Mouse (Mus musculus) 3134 (cell line): ENCODE measurements at regions not wholly inside any gene's neighbourhood (a gene's known extent, or its start where the extent isn't known, plus 50 kb on each side); places are given as distances from the start of the nearest gene placed in this dataset.

ENCODE experiments used
- DNase-seq: peaks from one replicate; pipeline ENCODE4 v3.0.0-alpha.2; 2011; ENCODE audit warnings: low spot score; ENCODE audit not compliant: insufficient read length; ENCODE audit errors: extremely low read depth

GRCm38 (mm10) chr17:4391210-4391609, 602.9 kb upstream of the Arid1b start:
- DNase-seq = no peak

- DNase-seq = no peak
These were observed 598.0 kb upstream of the Arid1b start for GRCm38 (mm10) chr17:4396119-4396518.

GRCm38 (mm10) chr17:4417686-4418085, 576.4 kb upstream of the Arid1b start:
- no peak for DNase-seq

GRCm38 (mm10) chr17:4424451-4425168, 569.5 kb upstream of the Arid1b start:
- DNase-seq = no peak

GRCm38 (mm10) chr17:4425342-4425741, 568.8 kb upstream of the Arid1b start:
- DNase-seq = no peak

GRCm38 (mm10) chr17:4429036-4429435, 565.1 kb upstream of the Arid1b start:
- DNase-seq = no peak

GRCm38 (mm10) chr17:4445606-4446005, 548.5 kb upstream of the Arid1b start:
- DNase-seq = no peak

GRCm38 (mm10) chr17:4457491-4457890, 536.6 kb upstream of the Arid1b start:
- DNase-seq = no peak

GRCm38 (mm10) chr17:4461541-4461940, 532.6 kb upstream of the Arid1b start:
- no peak for DNase-seq

GRCm38 (mm10) chr17:4464286-4464880, 529.7 kb upstream of the Arid1b start:
- DNase-seq = no peak

GRCm38 (mm10) chr17:4465741-4466140, 528.4 kb upstream of the Arid1b start:
- no peak for DNase-seq

- DNase-seq = no peak
These were observed 521.7 kb upstream of the Arid1b start for GRCm38 (mm10) chr17:4472412-4472811.

GRCm38 (mm10) chr17:4474350-4474749, 519.8 kb upstream of the Arid1b start:
- no peak for DNase-seq

- no peak for DNase-seq
These were observed 518.5 kb upstream of the Arid1b start for GRCm38 (mm10) chr17:4475665-4476064.

GRCm38 (mm10) chr17:4494392-4494791, 499.7 kb upstream of the Arid1b start:
- DNase-seq = no peak

GRCm38 (mm10) chr17:4500504-4500903, 493.6 kb upstream of the Arid1b start:
- no peak for DNase-seq

GRCm38 (mm10) chr17:4501029-4501428, 493.1 kb upstream of the Arid1b start:
- DNase-seq = no peak

- no peak for DNase-seq
These were observed 489.2 kb upstream of the Arid1b start for GRCm38 (mm10) chr17:4504951-4505350.

- DNase-seq = no peak
These were observed 484.6 kb upstream of the Arid1b start for GRCm38 (mm10) chr17:4509506-4509905.

- DNase-seq = no peak
These were observed 478.0 kb upstream of the Arid1b start for GRCm38 (mm10) chr17:4516141-4516540.

- no peak for DNase-seq
These were observed 477.3 kb upstream of the Arid1b start for GRCm38 (mm10) chr17:4516846-4517245.

GRCm38 (mm10) chr17:4521031-4521430, 473.1 kb upstream of the Arid1b start:
- no peak for DNase-seq
